Mouse (Mus musculus): ENCODE measurements around the gene Olfr694. TPM values are rescaled to one million over a fixed set of nuclear protein-coding genes. Genes with fewer than 3 reads are reported as not detected.

Olfr694 gene
- total and polyA plus RNA-seq, 2 experiments from 2014 or later, result not detected

GRCm38 (mm10) chr7:106644222-106644870 is 47.3 kb downstream of the Olfr694 start:
- Histone ChIP-seq H3K4me3 (ENCODE audit: low read depth, low read length) (no peak overlapping the region), H3K27me3 (ENCODE audit: insufficient read depth, low read length) (no peaks in the 10 kb centered on the region), H3K9ac (no peak overlapping the region), H3K4me1 (ENCODE audit: insufficient read depth) (no peaks in the 10 kb centered on the region), H3K27ac (ENCODE audit: low read depth, low read length) (no peak overlapping the region), H3K9me3 (ENCODE audit: low read length) (no peaks in the 10 kb centered on the region), H3K4me2 (ENCODE audit: low read depth) (no peak overlapping the region), H3K36me3 (ENCODE audit: insufficient read depth) (no peaks in the 10 kb centered on the region)
- WGBS, result 66% methylated on average over 3 of the region's 3 CpGs
- TF ChIP-seq CTCF (IDR thresholded peaks at IDR 0.05; ENCODE audit: low read depth), result no peak
- no peak for DNase-seq
- ATAC-seq, result no peak

GRCm38 (mm10) chr7:106640839-106641238 is 50.8 kb downstream of the Olfr694 start:
- ATAC-seq (no peak), DNase-seq (no peak)
- H3K4me1 ChIP-seq (ENCODE audit: insufficient read depth), result no peaks in the 10 kb centered on the region
- no peak overlapping the region for H3K4me2 ChIP-seq (ENCODE audit: low read depth)
- no peak overlapping the region for H3K27ac ChIP-seq (ENCODE audit: low read depth, low read length)
- no peaks in the 10 kb centered on the region for H3K27me3 ChIP-seq (ENCODE audit: insufficient read depth, low read length)
- no peaks in the 10 kb centered on the region for H3K36me3 ChIP-seq (ENCODE audit: insufficient read depth)
- H3K9ac ChIP-seq, result no peak overlapping the region
- WGBS, result 94% methylated on average over 1 of the region's 1 CpGs
- no peak for TF ChIP-seq CTCF (IDR thresholded peaks at IDR 0.05; ENCODE audit: low read depth)
- H3K4me3 ChIP-seq (ENCODE audit: low read depth, low read length), result no peak overlapping the region
- no peaks in the 10 kb centered on the region for H3K9me3 ChIP-seq (ENCODE audit: low read length)

GRCm38 (mm10) chr7:106635560-106635959 is 56.1 kb downstream of the Olfr694 start:
- no peaks in the 10 kb centered on the region for H3K9me3 ChIP-seq (ENCODE audit: low read length)
- no peak for ATAC-seq
- DNase-seq, result no peak
- H3K4me2 ChIP-seq (ENCODE audit: low read depth), result no peak overlapping the region
- no peak for TF ChIP-seq CTCF (IDR thresholded peaks at IDR 0.05; ENCODE audit: low read depth)
- no peak overlapping the region for H3K4me3 ChIP-seq (ENCODE audit: low read depth, low read length)
- H3K27ac ChIP-seq (ENCODE audit: low read depth, low read length), result no peak overlapping the region
- 83% methylated on average over 4 of the region's 4 CpGs for WGBS
- no peaks in the 10 kb centered on the region for H3K36me3 ChIP-seq (ENCODE audit: insufficient read depth)
- H3K27me3 ChIP-seq (ENCODE audit: insufficient read depth, low read length), result no peaks in the 10 kb centered on the region
- H3K9ac ChIP-seq, result no peak overlapping the region
- no peaks in the 10 kb centered on the region for H3K4me1 ChIP-seq (ENCODE audit: insufficient read depth)

Other genes with a start within 250 kb of the Olfr694 start
- gene Olfr693, start 11.2 kb downstream of the Olfr694 start, total RNA-seq (2014; rRNA removed), result 0.08 TPM in 1 of 2 replicates, not detected in the other
- not detected in 2 replicates for gene Olfr693, start 11.2 kb downstream of the Olfr694 start, polyA plus RNA-seq (2015; fragmentation: Nextera tagmentation; extraction: Ambion mirVana)
- not detected in 2 replicates for gene Olfr695, start 24.6 kb upstream of the Olfr694 start, total RNA-seq (2014; rRNA removed)
- not detected in 2 replicates for gene Olfr695, start 24.6 kb upstream of the Olfr694 start, polyA plus RNA-seq (2015; fragmentation: Nextera tagmentation; extraction: Ambion mirVana)
- gene Olfr697, start 50.6 kb upstream of the Olfr694 start, total RNA-seq (2014; rRNA removed), result not detected in 2 replicates
- not detected in 2 replicates for gene Olfr697, start 50.6 kb upstream of the Olfr694 start, polyA plus RNA-seq (2015; fragmentation: Nextera tagmentation; extraction: Ambion mirVana)
- gene Olfr698, start 63.6 kb upstream of the Olfr694 start, total RNA-seq (2014; rRNA removed), result not detected in 2 replicates
- not detected in 2 replicates for gene Olfr698, start 63.6 kb upstream of the Olfr694 start, polyA plus RNA-seq (2015; fragmentation: Nextera tagmentation; extraction: Ambion mirVana)
- not detected in 2 replicates for gene Olfr699, start 101.4 kb upstream of the Olfr694 start, total RNA-seq (2014; rRNA removed)
- gene Olfr699, start 101.4 kb upstream of the Olfr694 start, polyA plus RNA-seq (2015; fragmentation: Nextera tagmentation; extraction: Ambion mirVana), result not detected in 2 replicates
- not detected in 2 replicates for gene Olfr700, start 117.0 kb upstream of the Olfr694 start, total RNA-seq (2014; rRNA removed)
- not detected in 2 replicates for gene Olfr700, start 117.0 kb upstream of the Olfr694 start, polyA plus RNA-seq (2015; fragmentation: Nextera tagmentation; extraction: Ambion mirVana)
- gene Olfr701, start 122.3 kb upstream of the Olfr694 start, total RNA-seq (2014; rRNA removed), result not detected in 2 replicates
- gene Olfr701, start 122.3 kb upstream of the Olfr694 start, polyA plus RNA-seq (2015; fragmentation: Nextera tagmentation; extraction: Ambion mirVana), result not detected in 2 replicates
- not detected in 2 replicates for gene Olfr702, start 142.1 kb upstream of the Olfr694 start, total RNA-seq (2014; rRNA removed)
- gene Olfr702, start 142.1 kb upstream of the Olfr694 start, polyA plus RNA-seq (2015; fragmentation: Nextera tagmentation; extraction: Ambion mirVana), result not detected in 2 replicates
- gene Olfr703, start 151.5 kb upstream of the Olfr694 start, total RNA-seq (2014; rRNA removed), result not detected in 2 replicates
- gene Olfr703, start 151.5 kb upstream of the Olfr694 start, polyA plus RNA-seq (2015; fragmentation: Nextera tagmentation; extraction: Ambion mirVana), result not detected in 2 replicates
- not detected in 2 replicates for gene Olfr704, start 171.4 kb upstream of the Olfr694 start, total RNA-seq (2014; rRNA removed)
- gene Olfr704, start 171.4 kb upstream of the Olfr694 start, polyA plus RNA-seq (2015; fragmentation: Nextera tagmentation; extraction: Ambion mirVana), result not detected in 2 replicates
- not detected in 2 replicates for gene Olfr705, start 185.1 kb upstream of the Olfr694 start, total RNA-seq (2014; rRNA removed)
- gene Olfr705, start 185.1 kb upstream of the Olfr694 start, polyA plus RNA-seq (2015; fragmentation: Nextera tagmentation; extraction: Ambion mirVana), result not detected in 2 replicates
- gene Olfr706, start 196.3 kb upstream of the Olfr694 start, total RNA-seq (2014; rRNA removed), result not detected in 2 replicates
- gene Olfr706, start 196.3 kb upstream of the Olfr694 start, polyA plus RNA-seq (2015; fragmentation: Nextera tagmentation; extraction: Ambion mirVana), result not detected in 2 replicates
- gene Olfr707, start 209.4 kb upstream of the Olfr694 start, total RNA-seq (2014; rRNA removed), result not detected in 2 replicates
- gene Olfr707, start 209.4 kb upstream of the Olfr694 start, polyA plus RNA-seq (2015; fragmentation: Nextera tagmentation; extraction: Ambion mirVana), result not detected in 2 replicates
- not detected in 2 replicates for gene Olfr1532-ps1, start 216.2 kb upstream of the Olfr694 start, total RNA-seq (2014; rRNA removed)
- gene Olfr1532-ps1, start 216.2 kb upstream of the Olfr694 start, polyA plus RNA-seq (2015; fragmentation: Nextera tagmentation; extraction: Ambion mirVana), result not detected in 2 replicates
- gene Olfr709-ps1, start 240.4 kb upstream of the Olfr694 start, total RNA-seq (2014; rRNA removed), result not detected in 2 replicates
- gene Olfr709-ps1, start 240.4 kb upstream of the Olfr694 start, polyA plus RNA-seq (2015; fragmentation: Nextera tagmentation; extraction: Ambion mirVana), result not detected in 2 replicates